Mouse (Mus musculus) embryo, embryonic 10.5 days (tissue): ENCODE measurements around the gene Dolk.

Experiments used
- DNase-seq: peaks from one replicate; pipeline ENCODE4 v3.0.0-alpha.2; 2015; ENCODE audit warnings: low spot score

Dolk gene

DNA sequence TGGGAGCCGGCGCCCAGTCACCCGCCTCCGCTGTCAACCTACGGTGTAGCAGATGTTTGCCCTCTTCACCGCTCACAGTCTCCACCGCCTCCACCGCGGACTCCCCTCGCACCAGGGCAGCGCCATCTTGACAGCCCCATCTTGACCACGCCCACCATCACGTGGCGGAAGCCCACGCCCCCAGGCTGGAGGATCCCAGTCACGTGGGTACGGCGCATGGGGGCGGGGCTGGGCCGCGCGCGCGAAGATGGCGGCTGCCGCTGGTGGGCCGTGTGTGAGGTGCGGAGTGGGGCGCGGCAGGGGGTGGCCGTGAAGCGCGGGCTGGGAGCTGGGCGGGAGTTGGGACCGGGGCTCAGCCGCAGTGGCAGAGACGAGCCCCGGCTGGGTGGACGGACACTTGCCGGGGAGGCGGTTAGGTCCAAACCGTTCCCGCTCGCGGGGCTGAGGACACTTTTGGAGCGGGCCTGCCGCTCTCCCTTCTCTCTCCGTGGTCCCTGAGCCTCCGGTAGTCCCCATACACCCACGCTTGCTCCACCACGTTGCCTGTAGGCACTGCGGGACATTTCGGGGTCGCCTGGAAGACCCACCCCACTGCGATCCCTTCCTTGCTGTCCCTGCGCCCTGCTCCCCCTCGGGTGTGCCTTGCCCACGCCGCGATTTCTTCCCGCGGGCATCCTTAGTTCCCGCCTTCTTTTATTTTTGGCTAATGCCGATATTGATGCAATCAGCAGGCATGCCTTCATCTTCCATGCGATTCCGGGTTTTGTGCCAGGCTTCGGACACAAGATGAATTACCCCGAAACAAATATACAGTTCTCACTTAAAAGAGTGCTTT is at the start of gene Dolk, which contains the start of gene Nup188:
TSS of gene Dolk (minus strand) at position 143 of the 835 bp plus-strand sequence.
TSS of gene Nup188 (plus strand) at position 206 of the 835 bp plus-strand sequence.
- peak; percentile 97 for DNase-seq

DNA sequence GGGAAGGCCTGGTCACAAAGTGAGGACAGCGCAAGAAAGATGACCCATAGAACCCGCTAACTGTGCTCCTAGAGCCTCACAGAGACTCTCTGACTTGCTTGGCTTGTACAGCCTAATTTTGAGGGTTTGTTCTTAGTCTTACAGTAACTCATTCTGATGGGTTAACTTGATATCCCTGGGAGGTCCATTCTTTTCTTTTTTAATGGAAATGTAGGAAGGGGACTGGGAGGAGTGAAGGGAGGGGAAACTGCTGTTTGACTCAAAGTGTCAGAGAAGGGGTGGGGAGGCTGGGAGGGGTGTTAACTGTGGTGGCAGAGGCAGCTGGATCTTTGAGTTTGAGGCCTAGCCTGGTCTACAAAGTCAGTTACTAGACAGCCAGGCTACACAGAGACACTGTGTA is 49.2 kb upstream of the Dolk start:
- no peak for DNase-seq

DNA sequence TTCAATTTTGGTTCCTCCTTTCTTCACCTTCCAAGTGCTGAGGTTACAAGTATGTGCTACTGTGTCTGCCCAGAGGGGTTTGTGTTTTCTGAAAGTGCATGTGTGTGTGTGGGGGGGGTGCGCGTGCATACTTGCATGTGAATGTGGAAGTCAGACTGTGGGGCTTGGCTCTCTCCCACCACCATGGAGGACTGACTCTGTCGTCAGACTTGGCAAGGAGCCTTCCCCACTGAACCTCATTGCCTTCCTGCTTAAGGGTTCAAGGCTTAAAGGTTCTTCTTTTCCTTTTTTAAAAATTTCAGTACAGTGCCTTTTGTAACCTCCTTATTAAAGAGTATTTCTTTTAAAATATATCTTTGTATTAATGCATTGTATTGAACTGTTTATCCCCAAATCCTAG is 42.7 kb upstream of the Dolk start:
- DNase-seq, result no peak

DNA sequence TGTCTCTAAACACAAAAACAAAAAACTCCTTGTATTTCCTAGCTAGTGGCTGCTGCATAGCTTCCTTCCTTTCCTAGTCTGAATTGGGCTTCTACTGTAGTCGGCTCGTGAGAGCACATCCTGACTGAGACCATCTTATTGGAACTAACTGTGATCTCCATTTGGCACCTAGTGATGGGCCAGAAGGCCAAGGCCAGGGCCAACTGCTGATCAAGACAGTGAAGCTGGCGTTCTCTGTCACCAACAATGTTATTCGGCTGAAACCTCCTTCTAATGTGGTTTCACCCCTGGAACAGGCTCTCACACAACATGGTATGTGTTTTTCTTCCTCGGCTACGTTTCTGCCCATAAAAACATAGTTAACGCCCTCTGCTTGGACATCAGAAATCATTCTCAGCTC is 41.1 kb upstream of the Dolk start:
- no peak for DNase-seq

DNA sequence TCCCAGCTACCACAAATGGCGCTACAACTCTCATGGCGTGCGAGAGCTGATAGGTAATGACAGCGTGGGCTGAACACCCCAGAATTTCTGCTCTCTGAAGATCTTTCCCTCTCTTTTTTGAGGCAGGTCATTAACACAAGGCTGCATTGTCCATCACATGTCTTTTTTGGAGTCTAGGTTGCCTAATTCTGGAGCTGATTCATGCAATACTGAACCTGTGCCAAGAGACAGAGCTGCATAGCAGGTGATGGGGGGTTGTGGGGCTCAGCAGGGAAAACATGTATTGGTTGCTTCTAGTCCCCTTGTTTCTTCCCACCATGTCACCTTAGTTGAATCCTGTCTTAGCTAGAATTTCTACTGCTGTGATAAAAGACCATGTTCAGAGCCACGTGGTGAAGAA is 39.2 kb upstream of the Dolk start:
- DNase-seq, result no peak

DNA sequence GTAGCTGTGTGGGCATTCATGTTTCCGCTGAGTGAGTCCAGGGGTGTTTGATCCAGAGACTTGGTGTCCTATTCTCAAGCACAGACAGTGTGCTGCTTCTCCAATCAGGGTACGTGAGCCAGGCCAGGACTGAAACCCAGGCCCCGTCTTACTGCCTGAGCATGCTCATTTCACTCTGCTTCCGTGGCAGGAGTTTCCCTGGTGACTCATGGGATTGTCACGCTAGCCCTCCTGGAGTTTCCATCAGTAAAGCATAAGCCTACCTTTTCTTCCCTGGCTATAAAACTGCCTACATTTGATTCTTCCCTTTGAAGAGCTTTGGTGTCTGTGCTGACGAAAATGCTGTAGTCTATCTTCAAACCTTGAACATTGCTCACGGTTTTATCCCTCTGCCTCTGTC is 37.0 kb upstream of the Dolk start:
- no peak for DNase-seq

DNA sequence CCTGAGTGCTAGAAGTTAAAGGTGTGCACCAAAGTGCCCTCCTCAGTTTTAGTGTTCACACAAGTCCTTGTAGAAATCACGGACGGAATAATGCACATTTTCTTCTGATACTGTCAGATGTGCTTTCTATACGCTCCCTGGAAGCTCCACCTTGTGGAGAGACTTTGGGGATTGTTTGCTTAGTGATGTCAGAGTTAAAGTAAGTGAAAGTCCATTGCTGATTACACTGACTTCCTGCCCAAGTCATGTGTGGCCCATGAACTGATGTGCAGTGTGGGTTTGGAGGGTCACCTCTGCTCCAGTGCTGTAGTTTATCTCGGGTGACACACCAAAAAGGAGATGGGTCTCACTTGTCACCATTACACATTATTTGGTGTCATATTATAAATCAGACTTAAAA is 33.1 kb upstream of the Dolk start:
- no peak for DNase-seq

DNA sequence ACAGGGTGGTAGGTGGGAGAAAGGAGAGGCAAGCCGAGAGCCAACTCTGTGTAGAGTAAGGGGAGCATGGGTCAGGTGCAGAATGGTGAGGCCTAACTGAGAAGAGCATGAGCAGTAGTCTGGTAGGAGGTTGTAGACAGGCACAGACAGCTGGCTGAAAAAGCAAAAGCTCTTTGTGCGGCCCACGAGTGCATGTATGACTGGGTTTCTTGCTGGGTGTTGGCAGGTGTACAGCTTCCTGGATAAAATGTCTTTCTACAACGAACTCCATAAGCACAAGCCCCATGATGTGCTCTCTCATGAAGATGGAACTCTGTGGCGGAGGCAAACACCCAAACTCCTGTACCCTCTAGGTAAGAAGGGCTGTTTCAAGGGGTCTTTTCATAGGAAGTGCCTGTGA is 30.8 kb upstream of the Dolk start:
- no peak for DNase-seq

DNA sequence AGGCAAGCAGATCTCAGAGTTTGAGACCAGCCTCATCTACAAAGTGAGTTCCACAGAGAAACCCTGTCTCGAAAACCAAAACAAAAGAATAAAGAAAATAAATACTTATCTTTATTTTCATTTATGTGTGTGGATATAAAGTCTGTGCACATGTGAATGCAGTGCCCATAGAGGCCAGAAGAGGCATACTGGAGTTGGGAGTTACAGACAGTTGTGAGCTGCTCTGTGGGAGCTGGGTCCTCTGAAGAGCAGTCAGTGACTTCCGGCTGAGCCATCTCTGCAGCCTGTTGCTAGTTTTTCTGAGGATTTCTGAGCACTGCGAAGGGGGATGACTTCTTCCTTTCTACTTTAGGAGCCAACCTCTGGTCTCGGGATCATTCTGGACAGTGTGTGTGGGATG is 30.0 kb upstream of the Dolk start:
- peak; percentile 6 for DNase-seq

DNA sequence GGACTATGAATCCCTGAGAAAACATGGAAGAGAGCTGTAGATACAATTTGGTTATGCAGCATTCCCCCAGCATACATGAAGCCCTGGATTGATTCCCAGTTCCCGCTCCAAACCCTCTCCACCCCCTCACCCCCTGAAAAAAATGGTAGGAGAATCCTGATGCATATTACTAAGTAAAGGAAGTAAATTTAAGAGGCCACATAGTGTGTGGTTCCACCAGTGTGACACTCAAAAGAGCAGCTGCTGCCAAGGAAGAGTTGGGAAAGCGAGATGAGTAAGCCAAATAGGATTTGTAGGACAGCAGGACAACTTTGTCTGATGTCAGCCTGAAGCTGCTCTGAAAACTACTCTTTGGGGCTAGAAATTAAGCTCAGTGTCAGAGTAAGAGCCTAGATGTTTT is 25.3 kb upstream of the Dolk start:
- no peak for DNase-seq

DNA sequence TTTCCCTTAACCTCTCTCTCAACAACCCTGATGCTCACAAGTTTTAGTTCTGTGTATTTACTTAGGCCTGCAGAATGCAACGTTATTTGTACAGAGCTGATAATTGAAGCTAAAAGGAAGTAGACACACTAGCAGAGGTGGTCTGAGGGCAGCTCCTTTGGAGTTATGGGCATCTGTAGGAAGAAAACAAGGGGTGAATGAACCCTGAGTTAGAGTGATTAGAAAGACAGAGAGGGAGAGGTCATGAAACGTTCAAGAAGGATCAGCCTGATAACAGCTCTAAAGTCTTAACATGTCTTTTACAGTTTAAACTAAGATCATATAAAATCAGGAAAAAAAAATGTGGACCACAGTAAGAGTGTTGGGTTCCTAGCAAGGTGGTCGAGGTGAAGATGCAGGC is 23.2 kb upstream of the Dolk start:
- DNase-seq, result no peak

DNA sequence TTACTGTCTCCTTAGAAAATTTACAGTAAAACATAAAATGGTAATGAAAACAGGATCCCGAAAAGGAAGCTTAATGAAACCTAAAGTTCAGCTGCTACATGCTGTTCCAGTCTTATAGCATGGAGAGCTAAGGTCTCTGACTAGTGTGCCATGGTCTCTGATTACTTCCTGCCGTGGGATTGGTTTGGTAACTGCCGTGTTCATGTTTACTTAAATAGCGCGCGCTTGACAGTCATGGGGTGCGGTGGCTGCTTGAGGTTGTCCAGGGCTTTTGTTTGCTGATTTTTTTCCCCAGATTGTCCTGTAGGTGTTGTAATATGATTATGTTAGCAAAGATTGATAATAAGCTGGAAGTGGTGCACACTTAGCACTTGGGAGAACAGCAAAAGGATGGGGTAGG is 20.0 kb upstream of the Dolk start:
- DNase-seq, result no peak

DNA sequence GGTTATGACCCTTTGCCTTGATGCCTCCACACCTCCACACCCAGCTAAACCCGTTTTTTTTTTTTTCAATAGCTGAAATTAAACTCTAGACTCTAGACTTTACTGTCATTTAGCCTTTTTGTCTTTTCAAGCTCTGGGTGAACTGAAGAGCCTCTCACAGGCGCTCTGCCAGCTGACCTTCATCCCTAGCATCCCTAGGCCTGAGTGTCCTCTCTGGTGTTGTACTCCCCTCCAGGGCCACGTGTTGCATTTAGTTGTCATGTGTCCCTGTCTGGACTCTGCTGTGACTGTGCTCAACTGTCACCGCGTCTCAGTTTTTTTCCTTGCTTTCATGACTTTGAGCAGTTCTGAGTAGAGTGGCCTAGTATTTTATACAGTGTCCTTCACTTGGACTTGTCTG is 13.8 kb upstream of the Dolk start:
- no peak for DNase-seq

DNA sequence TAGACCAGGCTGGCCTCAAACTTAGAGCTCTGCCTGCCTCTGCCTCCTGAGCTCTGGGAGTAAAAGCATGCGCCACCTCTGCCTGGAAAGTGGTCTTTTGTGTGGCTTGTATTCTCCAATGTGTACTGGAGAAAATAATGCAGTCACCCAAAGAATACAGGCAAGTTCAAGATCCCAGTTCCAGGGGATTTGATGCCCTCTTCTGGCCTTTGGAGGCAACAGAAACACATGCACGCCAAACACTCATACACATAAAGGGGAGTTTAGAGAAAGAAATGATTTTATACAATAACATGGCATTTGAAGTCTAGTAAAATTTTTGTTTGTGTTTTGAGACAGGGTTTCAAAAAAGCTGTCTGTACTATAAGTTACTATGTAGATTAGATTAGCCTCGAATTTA is 13.4 kb upstream of the Dolk start:
- peak; percentile 6 for DNase-seq

DNA sequence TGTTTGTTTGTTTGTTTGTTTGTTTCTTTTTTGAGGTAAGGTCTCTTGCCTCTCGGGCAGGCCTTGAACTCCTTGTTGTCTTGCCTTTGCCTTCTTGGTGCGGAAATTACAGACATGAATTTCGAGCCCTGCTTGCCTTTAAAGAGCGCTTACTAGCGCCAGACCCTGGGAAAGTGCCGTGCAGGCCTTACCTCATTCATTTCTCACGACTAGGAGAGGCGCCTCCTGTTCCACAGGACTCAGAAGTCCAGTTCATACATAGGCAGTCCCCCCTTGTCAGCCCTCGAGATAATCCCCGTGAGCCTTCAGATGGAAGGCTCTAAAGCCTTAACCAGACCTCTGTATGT is 866 bp upstream of the Dolk start:
- DNase-seq, result peak; percentile 68

DNA sequence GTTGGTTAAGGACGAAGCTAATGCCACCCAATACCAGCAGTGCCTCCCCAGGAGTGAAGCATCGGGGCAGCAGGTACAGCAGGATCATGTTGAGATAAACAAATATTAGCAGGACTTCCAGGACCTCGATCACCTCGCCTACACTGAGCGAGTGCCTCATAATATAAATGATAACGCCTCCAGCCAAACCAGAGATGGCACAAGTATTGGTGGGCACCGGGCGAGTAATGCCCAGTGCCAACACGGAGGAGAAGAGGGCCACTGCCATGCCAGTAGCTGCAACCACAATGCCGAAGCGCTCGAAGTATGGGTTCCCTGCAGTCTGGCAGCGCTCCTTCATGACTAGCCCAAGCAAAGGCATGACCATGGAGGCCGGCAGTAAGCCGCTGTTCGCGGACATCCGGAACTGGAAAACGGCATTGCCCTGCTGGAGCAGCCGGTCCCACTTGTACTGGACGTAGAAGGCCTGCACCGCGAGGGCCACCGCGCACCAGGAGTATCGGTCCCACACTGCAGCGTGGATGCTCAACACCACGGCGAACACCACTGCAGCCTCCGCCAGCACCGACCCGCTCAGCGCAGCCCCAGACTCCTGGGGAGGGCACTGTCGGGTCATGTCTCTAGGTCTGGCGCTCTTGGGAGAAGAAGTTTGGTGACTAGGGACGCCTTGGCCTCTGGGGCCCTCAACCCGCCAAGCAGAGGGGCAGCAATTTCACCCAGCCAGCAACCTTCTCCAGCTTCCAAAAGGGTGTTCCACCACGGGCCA is 535 bp downstream of the Dolk start:
- DNase-seq, result no peak

DNA sequence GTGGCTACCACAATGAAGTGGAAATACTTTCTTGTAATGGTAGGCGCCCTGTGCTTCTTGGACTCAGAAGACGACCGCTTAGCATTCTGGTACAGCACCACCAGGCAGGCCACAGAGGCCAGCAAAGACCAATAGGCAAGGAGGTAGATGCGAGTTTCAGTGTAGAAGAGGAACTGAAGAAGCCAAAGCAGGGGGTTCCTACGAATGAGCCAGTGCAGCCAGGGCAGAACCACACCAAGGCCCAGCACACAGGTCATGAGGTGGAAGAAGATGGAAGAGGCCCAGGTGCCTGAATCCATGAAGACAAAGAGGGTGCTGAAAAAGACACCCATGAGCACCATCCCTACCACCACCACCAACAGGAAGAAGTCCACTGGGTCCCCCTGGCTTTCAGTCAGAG is 1.1 kb downstream of the Dolk start:
- no peak for DNase-seq

DNA sequence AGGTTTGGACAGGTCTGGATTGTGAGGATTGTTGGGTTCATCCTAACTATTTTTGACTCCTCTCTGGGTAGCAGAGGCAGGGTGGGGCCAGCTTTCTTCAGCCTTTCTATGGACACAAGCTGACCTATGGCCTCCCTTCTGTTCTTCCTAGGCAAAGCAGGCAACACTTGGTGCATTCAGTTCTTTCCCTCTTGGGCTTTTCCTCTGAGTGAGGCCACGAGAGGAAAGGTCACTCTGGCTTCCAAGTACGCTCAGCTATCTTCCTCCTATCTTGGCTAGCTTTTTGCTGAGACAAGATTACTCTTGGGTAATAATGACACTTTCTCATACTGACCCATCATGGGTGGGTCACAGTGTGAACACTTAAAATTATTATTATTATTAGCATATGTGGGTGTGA is 2.9 kb downstream of the Dolk start:
- DNase-seq, result no peak

DNA sequence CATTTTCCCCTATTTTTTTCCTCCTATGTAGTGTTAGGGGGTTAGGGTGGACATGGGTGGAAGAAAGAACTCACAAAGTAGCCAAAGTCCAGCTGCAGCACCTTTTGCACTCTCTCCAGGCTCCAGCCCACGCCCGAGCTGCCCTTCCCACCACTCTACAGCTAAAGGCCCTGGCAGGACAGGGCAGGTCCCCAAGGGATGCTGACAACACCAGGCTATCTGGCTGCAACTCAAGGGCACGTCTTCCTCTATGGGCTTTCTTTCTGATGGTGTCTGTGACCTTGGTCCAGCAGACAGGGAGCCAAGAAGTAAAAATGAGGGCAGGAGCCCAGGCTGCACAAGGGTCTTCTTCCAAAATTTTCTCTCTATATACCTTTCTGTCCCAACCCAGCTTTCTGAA is 4.5 kb downstream of the Dolk start:
- no peak for DNase-seq

DNA sequence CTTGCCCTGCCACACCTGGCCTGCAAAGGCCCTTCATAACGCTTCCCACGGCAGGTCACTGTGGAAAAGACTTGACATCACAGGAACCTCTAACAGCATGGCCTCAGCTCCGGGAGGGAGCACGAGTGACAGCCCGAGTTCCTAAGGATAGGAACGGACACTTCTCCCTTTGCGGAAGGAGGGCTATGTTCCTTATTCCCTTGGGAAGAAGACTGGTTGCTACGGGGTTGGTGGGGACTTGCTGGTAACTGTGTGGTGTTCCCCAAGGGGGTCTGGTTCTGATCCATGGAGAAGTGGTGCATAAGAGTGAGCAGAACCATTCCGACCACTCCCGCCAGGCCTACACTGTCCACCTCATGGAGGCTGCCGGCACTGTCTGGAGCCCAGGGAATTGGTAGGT is 5.4 kb downstream of the Dolk start, which contains the start of gene Gm28038:
TSS of gene Gm28038 (plus strand) at position 301 of the 400 bp plus-strand sequence.
- DNase-seq, result no peak

DNA sequence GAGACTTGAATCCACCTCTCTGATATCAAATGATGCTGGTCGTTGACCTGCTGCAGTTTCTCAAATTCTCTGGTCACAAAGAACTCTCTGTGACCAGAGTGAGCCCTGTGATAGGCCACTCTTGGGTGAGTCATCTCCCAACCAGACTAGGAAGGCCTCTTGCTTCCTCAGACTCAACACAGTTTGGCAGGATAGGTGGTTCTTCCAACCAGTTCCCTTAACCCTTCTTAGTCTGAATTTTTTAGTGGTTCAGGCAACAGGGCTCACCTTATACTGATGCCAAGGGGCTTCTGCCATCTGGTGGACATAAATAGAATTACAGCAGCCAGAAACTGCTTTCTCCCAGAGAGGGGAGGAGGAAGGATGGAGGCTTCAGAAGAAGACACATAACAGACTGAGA is 16.0 kb downstream of the Dolk start:
- peak; percentile 82 for DNase-seq

DNA sequence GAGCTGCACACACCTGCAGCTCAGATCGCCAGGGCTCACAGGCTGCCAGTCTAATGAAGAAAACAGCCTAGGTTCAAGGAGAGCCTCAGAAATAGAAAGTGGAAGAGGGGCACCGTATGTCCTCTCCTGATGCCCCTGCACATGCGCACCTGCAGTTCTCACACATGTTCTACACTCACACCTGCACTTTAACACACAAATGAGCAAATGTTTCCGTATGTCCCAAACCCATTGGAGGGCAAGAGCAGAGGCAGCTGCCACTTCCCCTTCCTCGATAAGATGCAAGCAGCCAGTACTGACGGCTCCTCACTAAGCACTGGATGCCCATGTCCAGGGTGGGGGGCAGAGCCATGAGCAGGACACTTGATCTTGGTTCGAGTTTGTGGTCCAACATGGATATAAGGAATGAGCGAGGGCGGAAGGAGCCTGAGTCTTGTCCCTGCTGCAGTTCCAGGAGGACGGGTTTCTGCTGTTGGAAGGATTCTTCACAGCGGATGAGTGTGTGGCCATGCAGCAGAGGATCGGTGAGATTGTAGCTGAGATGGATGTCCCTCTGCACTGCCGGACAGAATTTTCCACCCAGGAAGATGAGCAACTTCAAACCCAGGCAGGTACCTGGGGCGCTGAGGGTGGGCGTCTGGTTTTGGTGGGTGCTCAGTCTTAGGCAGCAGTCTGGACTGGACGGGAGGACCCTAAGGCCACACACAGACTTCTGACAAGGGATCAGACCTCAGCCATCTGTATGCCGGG is 16.7 kb downstream of the Dolk start:
- no peak for DNase-seq

DNA sequence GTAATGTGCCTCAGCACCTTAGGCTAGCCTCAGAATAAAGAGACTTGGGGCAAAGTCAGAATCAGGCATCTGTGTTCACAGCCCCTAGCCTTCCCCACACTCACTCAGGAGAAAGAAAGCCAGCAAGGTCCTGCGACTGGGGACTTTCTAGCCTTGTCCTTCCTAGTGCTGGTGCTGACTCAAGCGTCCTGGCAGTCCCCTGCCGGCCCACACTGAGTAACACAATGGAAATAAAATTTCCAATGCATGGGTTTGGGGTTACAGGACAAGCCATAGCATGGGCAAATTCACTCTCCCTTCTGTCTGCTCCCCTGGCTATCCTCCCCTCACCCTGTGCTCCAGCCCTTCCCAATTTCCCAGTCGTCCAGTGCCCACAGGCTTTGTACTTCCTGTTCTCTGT is 17.8 kb downstream of the Dolk start:
- DNase-seq, result no peak
